In the genomic region with DNA sequence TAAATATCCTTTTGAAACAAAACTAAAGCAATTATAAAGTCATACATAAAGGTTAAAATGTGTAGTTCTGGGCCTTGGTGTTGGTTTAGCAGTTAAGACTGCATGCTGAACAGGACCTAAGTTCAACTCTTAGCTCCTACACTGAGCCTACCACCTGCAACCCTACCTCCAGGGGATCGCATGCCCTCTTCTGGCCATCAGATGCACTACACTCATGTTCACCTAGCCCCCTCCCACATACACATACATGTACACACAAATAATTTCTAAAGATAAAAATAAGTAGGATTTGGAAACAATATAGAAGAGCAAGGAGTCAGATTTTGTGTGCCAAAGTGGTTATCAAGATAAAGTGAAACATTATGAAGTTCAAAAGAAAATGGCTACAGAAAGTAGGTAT, we compare ENCODE assay signal across 11 mouse cellular contexts.
DNase-seq lines count a peak whose midpoint lies in the region; ATAC-seq and TF ChIP-seq lines count a peak whose summit lies in the region.
"Had no signal": no experiment of that assay in that cellular context is flagged by ENCODE, and none has a peak within 500 bp of the region (broad histone marks: within the 10 kb centered on the region; RNA-seq: fewer than 3 reads in every experiment).

No protein-coding gene starts in this region.

- peak; percentile 60; the same call in 1 of the 2 replicates for ATAC-seq in forebrain, embryonic 11.5 days (replicated peaks; ENCODE audit: low FRiP score)
- no peak for ATAC-seq in forebrain, embryonic 16.5 days

- H3K27me3 ChIP-seq in forebrain, embryonic 11.5 days (ENCODE audit: control insufficient read depth, insufficient read depth, low read length): no peaks in the 10 kb centered on the region
- no peaks in the 10 kb centered on the region for H3K27me3 ChIP-seq in forebrain, embryonic 16.5 days (replicated peaks; ENCODE audit: control insufficient read depth, insufficient read depth, low read length)
- no peaks in the 10 kb centered on the region for H3K27me3 ChIP-seq in ES-Bruce4 (ENCODE audit: control insufficient read depth, insufficient read depth, low read length, poor library complexity, severe bottlenecking)

- DNase-seq in forebrain, embryonic 11.5 days (ENCODE audit: low spot score): no peak
- no peak for DNase-seq in layer of hippocampus, adult 2 months (ENCODE audit: low spot score in 2 of 2)
- DNase-seq in layer of hippocampus, adult 9-10 months (ENCODE audit: low spot score): no peak
- no peak for DNase-seq in retina, embryonic 14.5 days (ENCODE audit: low spot score)
- DNase-seq in frontal cortex, adult 2 months (ENCODE audit: extremely low spot score in 1 of 2, low spot score in 1 of 2): no peak
- DNase-seq: cerebellum, adult 8-10 months had no signal

- WGBS in forebrain, embryonic 11.5 days: 36% methylated on average over 1 of the region's 1 CpGs
- WGBS in forebrain, embryonic 16.5 days: 26% methylated on average over 1 of the region's 1 CpGs

- H3K9ac ChIP-seq in forebrain, embryonic 11.5 days (ENCODE audit: low read length): no peak overlapping the region
- H3K9ac ChIP-seq in forebrain, embryonic 16.5 days (replicated peaks; ENCODE audit: low read depth, low read length): no peak overlapping the region
- H3K9ac ChIP-seq in ES-Bruce4 (ENCODE audit: low read depth, poor library complexity, severe bottlenecking): no peak overlapping the region

- H3K36me3 ChIP-seq in forebrain, embryonic 11.5 days (ENCODE audit: control insufficient read depth, insufficient read depth, low read length): no peaks in the 10 kb centered on the region
- no peaks in the 10 kb centered on the region for H3K36me3 ChIP-seq in forebrain, embryonic 16.5 days (ENCODE audit: control insufficient read depth, insufficient read depth)
- H3K36me3 ChIP-seq in ES-Bruce4 (ENCODE audit: control insufficient read depth, insufficient read depth, low read length, poor library complexity, severe bottlenecking): no peaks in the 10 kb centered on the region
- H3K36me3 ChIP-seq: hindbrain, embryonic 10.5 days had no signal

- H3K4me1 ChIP-seq in forebrain, embryonic 11.5 days (replicated peaks; ENCODE audit: control insufficient read depth, insufficient read depth, low read length): no peaks in the 10 kb centered on the region
- no peaks in the 10 kb centered on the region; the same call in 1 of the 2 replicates for H3K4me1 ChIP-seq in forebrain, embryonic 16.5 days (replicated peaks; ENCODE audit: control insufficient read depth, insufficient read depth, low read length)
- H3K4me1 ChIP-seq in ES-Bruce4 (ENCODE audit: control insufficient read depth, insufficient read depth, low read length): no peaks in the 10 kb centered on the region
- no peaks in the 10 kb centered on the region for H3K4me1 ChIP-seq in embryonic fibroblast, embryonic 13.5 days (ENCODE audit: control insufficient read depth, insufficient read depth, low read length)
- H3K4me1 ChIP-seq: hindbrain, embryonic 10.5 days had no signal

- H3K9me3 ChIP-seq in forebrain, embryonic 11.5 days (ENCODE audit: control insufficient read depth, low read length): no peaks in the 10 kb centered on the region
- no peaks in the 10 kb centered on the region for H3K9me3 ChIP-seq in forebrain, embryonic 16.5 days (ENCODE audit: control insufficient read depth, low read length)
- no peaks in the 10 kb centered on the region for H3K9me3 ChIP-seq in ES-Bruce4 (replicated peaks; ENCODE audit: control insufficient read depth, insufficient read depth, low read length, poor library complexity, severe bottlenecking)
- H3K9me3 ChIP-seq: hindbrain, embryonic 10.5 days had no signal

- H3K4me2 ChIP-seq in forebrain, embryonic 11.5 days (ENCODE audit: low read depth, low read length, severe bottlenecking): no peak overlapping the region
- H3K4me2 ChIP-seq in forebrain, embryonic 16.5 days (ENCODE audit: low read length): no peak overlapping the region
- H3K4me2 ChIP-seq: heart, embryonic 11.5 days had no signal

- H3K4me3 ChIP-seq in forebrain, embryonic 11.5 days (ENCODE audit: low read depth, low read length): no peak overlapping the region
- no peak overlapping the region for H3K4me3 ChIP-seq in forebrain, embryonic 16.5 days (replicated peaks; ENCODE audit: low read length)
- H3K4me3 ChIP-seq in layer of hippocampus, adult 2 months: no peak overlapping the region
- H3K4me3 ChIP-seq in ES-Bruce4 (ENCODE audit: low read depth, low read length): no peak overlapping the region
- H3K4me3 ChIP-seq in embryonic fibroblast, embryonic 13.5 days (ENCODE audit: insufficient read depth, low read length): no peak overlapping the region
- H3K4me3 ChIP-seq: hindbrain, embryonic 10.5 days had no signal

- no peak for TF ChIP-seq POLR2A in ES-Bruce4 (IDR thresholded peaks at IDR 0.05; ENCODE audit: insufficient read depth, low read length)
- no peak for TF ChIP-seq POLR2A in embryonic fibroblast, embryonic 13.5 days (IDR thresholded peaks at IDR 0.05; ENCODE audit: low read depth, low read length)

- peak; percentile 65 for TF ChIP-seq CTCF in layer of hippocampus, adult 2 months (conservative IDR thresholded peaks at IDR 0.05)
- peak; percentile 66 for TF ChIP-seq CTCF in ES-Bruce4 (IDR thresholded peaks at IDR 0.05; ENCODE audit: low read depth, low read length)
- peak; percentile 26; the same call in 1 of the 2 replicates for TF ChIP-seq CTCF in embryonic fibroblast, embryonic 13.5 days (IDR thresholded peaks at IDR 0.05; ENCODE audit: borderline replicate concordance, insufficient read depth, low read length)

- no peak for TF ChIP-seq EP300 in ES-Bruce4 (IDR thresholded peaks at IDR 0.05; ENCODE audit: insufficient read depth, low read depth, low read length)

- H3K27ac ChIP-seq in forebrain, embryonic 11.5 days (ENCODE audit: low read depth, low read length): no peak overlapping the region
- H3K27ac ChIP-seq in forebrain, embryonic 16.5 days (ENCODE audit: low read length): no peak overlapping the region
- H3K27ac ChIP-seq in layer of hippocampus, adult 2 months: no peak overlapping the region
- no peak overlapping the region for H3K27ac ChIP-seq in ES-Bruce4 (ENCODE audit: insufficient read depth, low read length)
- H3K27ac ChIP-seq in embryonic fibroblast, embryonic 13.5 days (ENCODE audit: insufficient read depth, low read length): no peak overlapping the region
- H3K27ac ChIP-seq: hindbrain, embryonic 10.5 days had no signal
